Mouse (Mus musculus) erythroblast, embryonic 14.5 days (primary cell): ENCODE results near the gene Arhgap44. TPM values are rescaled to one million over a fixed set of nuclear protein-coding genes. Genes with fewer than 3 reads are reported as not detected.

Experiments used
- H3K27me3 ChIP-seq: 2 replicates; pipeline ENCODE4 v1.6.1; 2012; ENCODE audit warnings: inconsistent platforms; ENCODE audit not compliant: control insufficient read depth
- H3K36me3 ChIP-seq: 2 replicates; pipeline ENCODE4 v1.6.1; 2012; ENCODE audit warnings: mild to moderate bottlenecking, inconsistent platforms; ENCODE audit not compliant: control insufficient read depth
- H3K4me1 ChIP-seq: 2 replicates; pipeline ENCODE4 v1.6.1; 2012; ENCODE audit warnings: inconsistent platforms; ENCODE audit not compliant: control insufficient read depth
- H3K4me3 ChIP-seq: replicated peaks from 2 replicates; pipeline ENCODE3; 2012; ENCODE audit warnings: moderate library complexity, mild to moderate bottlenecking, inconsistent platforms
- H3K9me3 ChIP-seq: 2 replicates; pipeline ENCODE4 v1.6.1; 2012; ENCODE audit warnings: low read length, inconsistent platforms, mixed read lengths; ENCODE audit not compliant: control insufficient read depth
- GATA1 ChIP-seq: IDR thresholded peaks from 2 replicates; pipeline ENCODE4 v1.6.1; 2012; ENCODE audit warnings: low read length, inconsistent platforms, mixed read lengths
- TAL1 ChIP-seq: IDR thresholded peaks from 3 replicates; pipeline ENCODE4 v1.6.1; 2012; ENCODE audit warnings: low read length, inconsistent platforms, mixed read lengths
- polyA plus RNA-seq: library from polyadenylated mRNA; stranded (reverse); fragments of >175 nt; gene quantifications from 2 replicates; pipeline ENCODE4 v1.2.3, GENCODE M21; 2012

Gene Arhgap44
- polyA plus RNA-seq, 1 experiment = not detected

DNA sequence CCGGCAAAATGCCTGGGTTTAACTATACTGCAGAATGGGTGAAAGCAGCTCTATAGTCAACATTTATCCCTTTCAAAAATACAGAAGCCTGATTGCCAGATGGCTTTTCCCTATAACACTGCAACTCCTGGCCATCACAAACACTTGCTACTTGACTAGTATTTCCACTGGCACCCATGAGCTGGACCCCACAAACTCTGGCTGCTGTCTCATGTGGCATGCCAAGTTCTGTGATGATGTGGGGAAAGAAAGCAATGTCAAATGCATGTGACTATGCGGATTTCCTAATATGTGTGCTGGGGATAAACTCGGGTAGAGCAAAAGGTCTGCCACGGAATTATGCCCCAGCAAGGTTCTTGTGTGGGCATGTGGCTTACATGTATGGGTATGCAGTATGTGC is 156.7 kb downstream of the Arhgap44 start:
- TF ChIP-seq GATA1 = no peak
- no peak for TF ChIP-seq TAL1
- Histone ChIP-seq H3K27me3 (no peaks in the 10 kb centered on the region), H3K9me3 (no peaks in the 10 kb centered on the region)

DNA sequence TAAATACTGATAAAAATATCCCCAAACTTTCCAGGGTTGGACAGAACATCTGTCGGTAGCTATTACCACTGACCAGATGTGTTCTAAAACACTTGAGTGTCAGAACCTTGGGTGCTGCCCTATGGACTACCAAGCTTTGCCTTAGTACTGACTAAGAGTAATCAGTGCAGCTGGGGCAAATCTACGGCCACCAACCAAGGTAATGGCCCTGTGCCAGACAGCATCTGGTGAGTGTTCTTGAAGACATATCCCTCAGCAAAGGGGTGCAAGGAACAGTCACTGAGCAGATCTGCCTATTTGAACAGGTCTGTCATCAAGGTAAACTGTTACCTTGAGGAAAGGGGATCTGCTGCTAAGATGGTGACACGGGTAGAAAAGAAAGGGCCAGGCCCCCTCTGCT is 157.9 kb downstream of the Arhgap44 start:
- Histone ChIP-seq H3K4me3 (no peak overlapping the region), H3K9me3 (no peaks in the 10 kb centered on the region), H3K36me3 (peaks cover 37% of the 10 kb centered on the region), H3K27me3 (no peaks in the 10 kb centered on the region), H3K4me1 (no peaks in the 10 kb centered on the region)
- no peak for TF ChIP-seq TAL1
- no peak for TF ChIP-seq GATA1

More for the DNA sequence above, 156.7 kb downstream of the Arhgap44 start:
- no peaks in the 10 kb centered on the region for H3K4me1 ChIP-seq
- no peak overlapping the region for H3K4me3 ChIP-seq
- peaks cover 25% of the 10 kb centered on the region for H3K36me3 ChIP-seq

DNA sequence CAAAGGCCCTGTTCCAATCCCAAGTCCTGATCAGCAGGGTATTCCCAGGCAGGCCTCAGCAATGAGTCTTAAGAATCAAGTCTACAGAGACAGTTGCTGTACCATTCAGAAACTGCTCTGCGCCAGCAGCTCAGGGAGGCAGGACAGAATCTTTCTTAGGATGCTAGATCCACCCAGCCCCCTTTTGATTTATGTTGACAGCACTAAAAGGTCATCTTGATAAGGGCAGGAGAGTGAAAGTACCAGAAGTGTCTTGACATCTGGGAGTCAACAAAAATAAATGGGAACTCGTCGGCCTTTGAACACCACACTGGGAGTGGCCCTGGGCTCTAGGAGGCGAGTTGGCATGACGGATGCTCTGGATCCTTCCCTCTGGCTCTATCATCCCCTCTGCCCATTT is 159.2 kb downstream of the Arhgap44 start:
- Histone ChIP-seq H3K27me3 (no peaks in the 10 kb centered on the region), H3K36me3 (peaks cover 49% of the 10 kb centered on the region), H3K4me1 (no peaks in the 10 kb centered on the region), H3K9me3 (no peaks in the 10 kb centered on the region), H3K4me3 (no peak overlapping the region)
- no peak for TF ChIP-seq TAL1
- TF ChIP-seq GATA1 = no peak

DNA sequence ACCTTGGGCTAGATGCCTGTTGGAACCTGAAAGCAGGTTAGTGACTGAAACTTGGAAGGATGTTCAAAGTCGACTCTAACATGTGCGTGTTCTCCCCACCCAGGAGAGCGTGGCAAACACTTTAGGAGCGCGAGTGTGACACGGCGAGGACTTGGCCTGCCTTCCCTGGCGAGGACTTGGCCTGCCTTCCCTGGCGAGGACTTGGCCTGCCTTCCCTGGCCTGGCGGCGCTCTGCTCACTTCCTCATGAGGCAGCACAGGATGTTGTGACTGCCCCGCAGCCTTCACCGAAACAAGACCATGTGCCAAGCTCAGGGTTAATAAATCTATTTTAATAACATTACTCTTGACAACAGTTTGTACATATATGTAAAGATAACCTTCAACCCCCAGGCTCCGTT is 161.0 kb downstream of the Arhgap44 start:
- H3K4me1 ChIP-seq = no peaks in the 10 kb centered on the region
- TF ChIP-seq GATA1 (no peak), TAL1 (no peak)
- no peaks in the 10 kb centered on the region for H3K9me3 ChIP-seq
- H3K27me3 ChIP-seq = no peaks in the 10 kb centered on the region
- peaks cover 68% of the 10 kb centered on the region for H3K36me3 ChIP-seq
- no peak overlapping the region for H3K4me3 ChIP-seq

DNA sequence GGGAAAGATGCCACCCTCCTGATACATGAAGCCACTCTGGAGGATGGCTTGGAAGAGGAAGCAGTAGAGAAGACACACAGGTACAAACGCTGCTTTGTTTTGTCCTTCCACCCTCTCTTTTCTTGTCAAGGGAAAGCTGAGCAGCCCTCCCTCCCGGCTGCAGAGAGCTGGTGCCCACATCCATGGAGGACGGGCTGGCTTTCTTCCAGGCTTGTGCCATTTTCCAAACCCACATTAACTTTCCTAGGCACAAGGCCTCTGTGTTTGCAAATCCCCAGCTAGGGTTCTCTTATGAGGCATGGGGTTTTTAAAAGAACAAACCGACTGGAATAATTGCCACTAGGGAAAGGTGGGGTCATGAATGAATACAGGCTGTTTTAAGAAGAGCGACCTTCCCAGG is 163.1 kb downstream of the Arhgap44 start:
- Histone ChIP-seq H3K4me1 (no peaks in the 10 kb centered on the region), H3K4me3 (no peak overlapping the region), H3K27me3 (no peaks in the 10 kb centered on the region), H3K9me3 (no peaks in the 10 kb centered on the region), H3K36me3 (peaks cover 81% of the 10 kb centered on the region)
- TF ChIP-seq TAL1 = no peak
- TF ChIP-seq GATA1 = no peak

DNA sequence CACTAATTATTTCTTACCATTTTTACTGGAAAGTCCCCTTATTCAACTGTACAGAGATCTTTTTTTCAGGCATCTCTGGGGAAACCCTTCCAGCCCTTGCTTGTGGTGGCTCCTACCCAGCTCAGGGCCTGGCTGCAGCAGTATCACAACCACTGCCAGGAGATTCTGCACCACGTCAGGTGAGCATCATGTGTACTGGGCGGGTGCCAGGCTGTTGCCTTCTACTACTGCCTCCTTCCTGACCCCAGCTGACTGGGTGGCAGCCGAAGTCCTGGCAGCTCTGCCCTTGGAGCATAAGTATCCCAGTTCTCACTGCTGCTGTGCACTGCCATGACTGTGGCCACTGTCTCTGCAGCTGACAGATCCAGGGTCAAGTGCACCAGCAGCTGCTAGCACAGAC is 164.3 kb downstream of the Arhgap44 start:
- TF ChIP-seq GATA1 (no peak), TAL1 (no peak)
- Histone ChIP-seq H3K27me3 (no peaks in the 10 kb centered on the region), H3K36me3 (peaks cover 92% of the 10 kb centered on the region), H3K4me3 (no peak overlapping the region), H3K4me1 (no peaks in the 10 kb centered on the region), H3K9me3 (no peaks in the 10 kb centered on the region)

DNA sequence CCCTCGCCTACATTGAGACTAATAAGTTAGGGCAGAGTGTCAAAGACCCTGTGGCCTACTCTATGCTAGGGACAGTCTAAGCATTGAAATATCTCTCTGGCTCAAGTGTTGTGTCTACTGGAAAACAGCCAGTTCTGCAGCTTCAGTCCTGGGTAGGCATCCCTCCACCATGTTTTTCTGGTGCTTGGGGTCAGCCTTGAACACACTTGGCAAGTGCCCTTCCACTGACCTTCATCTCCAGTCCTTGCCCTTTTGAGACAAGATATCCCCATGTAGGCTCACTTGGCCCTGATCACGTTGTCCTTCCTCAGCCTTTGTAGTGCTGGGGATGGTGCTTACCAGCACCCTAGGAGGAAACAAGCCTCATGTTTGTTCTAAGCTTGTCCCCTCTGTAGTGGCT is 174.2 kb downstream of the Arhgap44 start:
- no peak overlapping the region for H3K4me3 ChIP-seq
- no peaks in the 10 kb centered on the region for H3K9me3 ChIP-seq
- TF ChIP-seq GATA1 = no peak
- no peak for TF ChIP-seq TAL1
- no peaks in the 10 kb centered on the region for H3K4me1 ChIP-seq
- no peaks in the 10 kb centered on the region for H3K27me3 ChIP-seq
- peaks cover 92% of the 10 kb centered on the region for H3K36me3 ChIP-seq

DNA sequence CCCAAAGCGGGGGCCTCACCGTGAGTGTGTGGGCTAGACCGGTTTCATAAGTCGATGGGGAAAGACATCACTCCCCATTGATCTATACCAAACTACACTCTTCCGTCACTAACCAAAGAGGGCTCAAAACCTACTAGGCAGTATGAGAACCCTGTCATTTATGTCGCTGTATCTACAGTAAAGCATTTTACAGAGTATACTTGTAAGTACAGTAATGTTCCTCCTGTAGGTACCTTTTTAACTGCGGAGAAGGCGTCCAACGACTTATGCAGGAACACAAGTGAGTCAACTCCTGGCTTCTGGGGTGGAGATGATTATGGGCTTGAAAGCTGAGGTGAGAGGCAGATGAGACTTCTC is 183.3 kb downstream of the Arhgap44 start:
- H3K4me3 ChIP-seq = peak overlapping the region; percentile 87
- H3K36me3 ChIP-seq = peaks cover 39% of the 10 kb centered on the region

DNA sequence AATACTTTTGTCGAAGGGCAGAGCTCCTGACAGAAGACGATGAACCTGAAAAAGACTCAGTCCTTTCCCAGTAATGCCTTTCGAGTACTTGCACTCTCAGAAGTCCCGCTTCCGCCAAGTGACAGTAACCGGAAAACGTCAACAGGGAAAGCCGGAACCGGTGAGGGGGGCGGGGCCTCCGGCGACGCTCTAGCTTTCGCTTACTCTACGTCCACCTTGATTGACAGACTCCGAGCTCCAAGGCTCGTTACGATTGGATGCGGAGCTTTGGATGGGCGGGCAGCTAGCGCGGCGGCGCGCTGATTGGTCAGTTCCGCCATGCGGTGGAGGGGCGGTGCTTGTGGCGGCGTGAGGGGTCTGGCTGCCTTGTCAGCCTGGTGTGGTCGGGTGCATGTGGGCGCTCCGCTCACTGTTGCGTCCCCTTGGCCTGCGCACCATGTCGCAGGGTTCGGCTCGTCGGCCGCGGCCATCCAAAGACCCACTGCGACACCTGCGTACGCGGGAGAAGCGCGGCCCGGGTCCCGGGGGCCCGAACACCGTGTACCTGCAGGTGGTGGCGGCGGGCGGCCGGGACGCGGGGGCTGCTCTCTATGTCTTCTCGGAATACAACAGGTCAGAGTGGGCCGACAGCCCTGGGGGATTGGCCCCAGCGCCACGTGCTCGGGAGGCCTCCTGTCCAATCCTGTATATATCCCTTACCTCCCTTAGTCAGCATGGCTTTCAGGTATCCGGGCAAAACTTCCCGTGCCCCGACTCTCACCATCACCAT is 183.9 kb downstream of the Arhgap44 start, which contains the start of gene Elac2:
TSS of gene Elac2 (plus strand) at position 319 of the 769 bp plus-strand sequence.
- Histone ChIP-seq H3K27me3 (peaks cover 22% of the 10 kb centered on the region), H3K36me3 (peaks cover 33% of the 10 kb centered on the region), H3K4me3 (peak within 1 kb of the TSS; percentile 87), H3K9me3 (no peaks in the 10 kb centered on the region), H3K4me1 (peaks cover 24% of the 10 kb centered on the region)
- no peak for TF ChIP-seq GATA1
- no peak for TF ChIP-seq TAL1

More for the DNA sequence above, 183.3 kb downstream of the Arhgap44 start:
- peaks cover 17% of the 10 kb centered on the region for H3K27me3 ChIP-seq
- H3K4me1 ChIP-seq = peaks cover 24% of the 10 kb centered on the region
- no peaks in the 10 kb centered on the region for H3K9me3 ChIP-seq
- TF ChIP-seq GATA1 (no peak), TAL1 (no peak)
